Mouse (Mus musculus) myocyte (in vitro differentiated cells): ENCODE results near the gene Arhgef28. TPM values are rescaled to one million over a fixed set of nuclear protein-coding genes. Genes with fewer than 3 reads are reported as not detected.

Experiments used
- H3K27me3 ChIP-seq: one replicate; pipeline ENCODE4 v1.6.1; 2011; ENCODE audit not compliant: control insufficient read depth, insufficient read depth, insufficient read length
- H3K36me3 ChIP-seq: one replicate; pipeline ENCODE4 v1.6.1; 2011; ENCODE audit not compliant: control insufficient read depth, insufficient read depth
- H3K4me2 ChIP-seq: one replicate; pipeline ENCODE4 v1.6.1; 2011; ENCODE audit warnings: low read depth, control low read depth
- H3K4me3 ChIP-seq: one replicate; pipeline ENCODE4 v1.5.1; 2011; ENCODE audit warnings: mild to moderate bottlenecking, control low read depth, moderate library complexity
- H3K79me2 ChIP-seq: one replicate; pipeline ENCODE4 v1.6.1; 2011; ENCODE audit not compliant: control insufficient read depth, insufficient read depth
- H3ac ChIP-seq: one replicate; pipeline ENCODE4 v1.6.1; 2011; ENCODE audit not compliant: control insufficient read depth, insufficient read length
- CEBPB ChIP-seq: IDR thresholded peaks from 2 replicates; pipeline ENCODE4 v1.6.1; 2011; ENCODE audit warnings: mild to moderate bottlenecking, moderate library complexity; ENCODE audit not compliant: poor library complexity, insufficient read depth, severe bottlenecking
- E2F4 ChIP-seq: IDR thresholded peaks from one replicate; pipeline ENCODE4 v1.6.1; 2011; ENCODE audit warnings: mild to moderate bottlenecking, control low read depth, moderate library complexity; ENCODE audit not compliant: insufficient read depth
- MAX ChIP-seq: IDR thresholded peaks from one replicate; pipeline ENCODE4 v1.6.1; 2011; ENCODE audit warnings: low read depth, mild to moderate bottlenecking, control low read depth
- MYOD1 ChIP-seq, 3 experiments: IDR thresholded peaks; one replicate each; pipeline ENCODE4 v1.6.1; 2011; ENCODE audit warnings: control low read depth in 2 of 3, low read depth in 2 of 3, mild to moderate bottlenecking in 2 of 3, moderate library complexity in 1 of 3; ENCODE audit not compliant: insufficient read length in 2 of 3, control insufficient read depth in 1 of 3
- MYOG ChIP-seq, 3 experiments: IDR thresholded peaks; one replicate each; pipeline ENCODE4 v1.6.1; 2011; ENCODE audit warnings: control low read depth in 2 of 3, low read depth in 2 of 3, mild to moderate bottlenecking in 2 of 3; ENCODE audit not compliant: insufficient read length in 2 of 3, control insufficient read depth in 1 of 3, insufficient read depth in 1 of 3
- POLR2A ChIP-seq: IDR thresholded peaks from one replicate; pipeline ENCODE4 v1.6.1; 2011; ENCODE audit warnings: low read depth, mild to moderate bottlenecking, control low read depth, moderate library complexity; ENCODE audit not compliant: insufficient read length
- POLR2AphosphoS2 ChIP-seq: IDR thresholded peaks from one replicate; pipeline ENCODE4 v1.6.1; 2011; ENCODE audit warnings: low read depth, control low read depth; ENCODE audit not compliant: insufficient read length
- REST ChIP-seq: IDR thresholded peaks from one replicate; pipeline ENCODE4 v1.6.1; 2011; ENCODE audit warnings: mild to moderate bottlenecking, control low read depth, moderate library complexity; ENCODE audit not compliant: insufficient read depth, insufficient read length
- SRF ChIP-seq: IDR thresholded peaks from one replicate; pipeline ENCODE4 v1.6.1; 2011; ENCODE audit warnings: low read depth; ENCODE audit not compliant: control insufficient read depth, insufficient read length
- TCF12 ChIP-seq: IDR thresholded peaks from one replicate; pipeline ENCODE4 v1.6.1; 2011; ENCODE audit warnings: mild to moderate bottlenecking, control low read depth; ENCODE audit not compliant: poor library complexity, insufficient read depth, severe bottlenecking
- TCF3 ChIP-seq: IDR thresholded peaks from one replicate; pipeline ENCODE4 v1.6.1; 2011; ENCODE audit warnings: low read depth, control low read depth; ENCODE audit not compliant: insufficient read length
- USF1 ChIP-seq: IDR thresholded peaks from one replicate; pipeline ENCODE4 v1.6.1; 2011; ENCODE audit warnings: low read depth, mild to moderate bottlenecking, control low read depth, moderate library complexity
- polyA plus RNA-seq: library from polyadenylated mRNA; unstranded; fragments of >200 nt; fragmentation: generic; extraction: Trizol; gene quantifications from one replicate; pipeline ENCODE4 v1.2.1, GENCODE M21; 2012; ENCODE audit warnings: missing spikeins

Arhgef28 gene
- polyA plus RNA-seq, 1 experiment, result 0.76 TPM

DNA sequence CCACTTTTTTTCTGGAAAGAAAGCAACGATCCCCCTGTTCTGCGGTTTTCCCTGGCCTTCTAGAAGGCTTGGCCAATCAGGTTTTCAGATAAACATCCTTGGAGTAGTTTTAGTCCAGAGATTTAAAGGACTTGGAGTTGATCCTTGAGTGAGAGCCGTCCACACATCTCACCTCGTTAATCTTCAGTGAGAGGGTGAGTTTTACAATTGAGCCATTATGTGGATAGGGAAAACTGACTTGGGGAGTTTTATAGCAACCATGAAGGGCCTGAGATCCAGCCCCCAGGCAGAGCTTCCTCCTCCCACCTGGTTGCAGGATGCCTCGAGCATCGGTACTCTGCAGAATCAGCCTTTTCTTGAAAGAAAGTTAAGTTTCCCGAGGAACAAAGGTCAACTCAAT is 318.7 kb downstream of the Arhgef28 start:
- no peak overlapping the region for H3K4me3 ChIP-seq
- no peak overlapping the region for H3K4me2 ChIP-seq
- TF ChIP-seq MYOG (IDR thresholded peaks at IDR 0.05; ENCODE audit: control insufficient read depth in 1 of 3, insufficient read depth in 1 of 3, insufficient read length in 2 of 3, low read depth in 2 of 3) (no peak), CEBPB (no peak), USF1 (no peak), MYOD1 (IDR thresholded peaks at IDR 0.05; ENCODE audit: control insufficient read depth in 1 of 3, insufficient read length in 2 of 3, low read depth in 2 of 3) (no peak), MAX (no peak), POLR2A (no peak), E2F4 (no peak)
- H3K79me2 ChIP-seq, result no peaks in the 10 kb centered on the region
- H3K36me3 ChIP-seq, result no peaks in the 10 kb centered on the region
- no peaks in the 10 kb centered on the region for H3K27me3 ChIP-seq
- H3ac ChIP-seq, result no peak overlapping the region

DNA sequence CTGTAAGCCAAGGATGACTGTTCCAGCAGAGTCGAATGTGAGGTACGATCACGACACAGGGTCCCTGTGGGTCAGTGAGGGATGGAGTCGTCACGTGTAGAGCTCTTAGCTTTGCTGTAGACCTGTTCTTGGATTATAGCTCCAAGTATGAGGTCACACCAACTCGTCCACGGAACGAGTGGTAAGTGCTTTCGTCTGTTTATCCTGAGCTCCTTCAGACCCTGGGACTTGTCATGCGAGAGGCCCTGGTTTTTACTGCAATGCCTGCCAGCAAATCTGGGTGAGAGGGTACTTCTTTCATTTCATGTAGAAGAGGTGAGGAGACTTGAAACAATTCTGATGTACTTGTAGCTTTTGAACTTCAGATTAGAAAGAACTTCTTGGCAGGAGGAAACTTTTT is 322.6 kb downstream of the Arhgef28 start:
- Histone ChIP-seq H3K79me2 (no peaks in the 10 kb centered on the region), H3K27me3 (no peaks in the 10 kb centered on the region), H3ac (no peak overlapping the region), H3K4me2 (no peak overlapping the region), H3K4me3 (no peak overlapping the region), H3K36me3 (no peaks in the 10 kb centered on the region)
- no peak for TF ChIP-seq MYOG (IDR thresholded peaks at IDR 0.05; ENCODE audit: control insufficient read depth in 1 of 3, insufficient read depth in 1 of 3, insufficient read length in 2 of 3, low read depth in 2 of 3)
- TF ChIP-seq TCF3, result no peak
- TF ChIP-seq TCF12, result no peak

DNA sequence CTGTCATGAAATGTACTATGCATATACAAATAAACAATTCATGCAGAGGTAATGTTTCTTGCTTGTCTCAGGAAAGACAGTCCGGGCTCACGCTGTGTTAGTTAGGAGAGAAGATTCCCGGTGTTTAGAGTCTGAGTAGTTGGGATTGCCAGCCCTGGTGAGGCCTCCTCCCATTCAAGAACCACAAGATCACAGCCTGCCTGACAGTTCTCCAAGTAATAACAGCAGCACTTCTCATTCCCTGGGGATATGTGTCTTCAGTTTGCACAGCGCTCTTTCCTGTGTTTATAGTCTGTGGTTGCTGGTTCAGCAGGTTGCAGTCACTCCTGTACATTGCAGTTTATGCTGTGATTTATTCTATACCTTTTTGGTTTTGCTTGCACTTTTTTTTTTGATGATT is 329.8 kb downstream of the Arhgef28 start:
- Histone ChIP-seq H3ac (no peak overlapping the region), H3K4me2 (no peak overlapping the region), H3K4me3 (no peak overlapping the region), H3K79me2 (no peaks in the 10 kb centered on the region), H3K36me3 (no peaks in the 10 kb centered on the region), H3K27me3 (no peaks in the 10 kb centered on the region)
- TF ChIP-seq USF1 (no peak), TCF3 (no peak), POLR2AphosphoS2 (no peak), POLR2A (no peak), E2F4 (no peak), MAX (no peak), SRF (no peak), MYOD1 (IDR thresholded peaks at IDR 0.05; ENCODE audit: control insufficient read depth in 1 of 3, insufficient read length in 2 of 3, low read depth in 2 of 3) (no peak), CEBPB (no peak), REST (no peak), TCF12 (no peak), MYOG (IDR thresholded peaks at IDR 0.05; ENCODE audit: control insufficient read depth in 1 of 3, insufficient read depth in 1 of 3, insufficient read length in 2 of 3, low read depth in 2 of 3) (no peak)

DNA sequence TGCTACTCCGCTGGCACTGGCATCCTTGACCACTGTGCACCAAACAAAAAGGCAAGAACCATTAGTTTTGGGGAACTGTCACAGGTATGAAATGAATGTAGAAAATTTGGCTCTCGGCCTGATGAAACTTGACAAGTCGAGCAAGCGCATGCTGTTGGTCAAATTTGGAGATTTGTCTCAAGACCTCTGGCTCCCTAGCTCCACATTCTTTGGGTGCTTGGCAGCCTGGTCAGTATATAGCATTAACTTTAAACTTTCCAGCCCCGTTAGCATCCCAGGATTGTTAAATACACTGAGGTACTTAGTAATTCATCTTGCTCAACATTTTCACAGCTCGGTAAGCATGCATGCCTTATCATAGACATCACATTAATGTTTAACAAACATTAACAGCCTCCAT is 330.2 kb downstream of the Arhgef28 start:
- H3K36me3 ChIP-seq, result no peaks in the 10 kb centered on the region
- TF ChIP-seq MYOG (IDR thresholded peaks at IDR 0.05; ENCODE audit: control insufficient read depth in 1 of 3, insufficient read depth in 1 of 3, insufficient read length in 2 of 3, low read depth in 2 of 3) (no peak), MAX (no peak), REST (no peak), POLR2AphosphoS2 (no peak), TCF3 (no peak), SRF (no peak), CEBPB (no peak), E2F4 (no peak), POLR2A (no peak), USF1 (no peak), MYOD1 (IDR thresholded peaks at IDR 0.05; ENCODE audit: control insufficient read depth in 1 of 3, insufficient read length in 2 of 3, low read depth in 2 of 3) (no peak), TCF12 (no peak)
- H3ac ChIP-seq, result no peak overlapping the region
- no peaks in the 10 kb centered on the region for H3K27me3 ChIP-seq
- no peak overlapping the region for H3K4me3 ChIP-seq
- H3K79me2 ChIP-seq, result no peaks in the 10 kb centered on the region
- no peak overlapping the region for H3K4me2 ChIP-seq

DNA sequence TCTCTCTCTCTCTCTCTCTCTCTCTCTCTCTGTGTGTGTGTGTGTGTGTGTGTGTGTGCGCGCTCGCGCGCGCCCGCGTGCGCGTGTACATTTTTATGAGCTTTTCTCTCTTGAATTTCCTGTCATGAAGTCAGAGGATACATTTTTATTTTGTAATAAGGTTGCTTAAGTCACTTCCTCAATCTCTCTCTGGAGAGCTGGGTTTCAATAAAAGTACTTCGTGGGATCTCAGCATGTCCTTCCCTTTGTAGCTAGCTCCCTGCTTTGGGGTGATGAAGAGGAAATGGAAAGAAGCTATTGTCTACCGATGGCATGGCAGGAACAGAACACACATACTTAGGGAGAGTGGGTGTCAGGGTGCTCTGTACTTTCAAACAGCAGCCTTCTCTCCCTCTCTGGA is 336.8 kb downstream of the Arhgef28 start:
- Histone ChIP-seq H3K79me2 (no peaks in the 10 kb centered on the region), H3K4me3 (no peak overlapping the region), H3K27me3 (no peaks in the 10 kb centered on the region), H3K36me3 (no peaks in the 10 kb centered on the region), H3ac (no peak overlapping the region), H3K4me2 (no peak overlapping the region)
- no peak for TF ChIP-seq POLR2AphosphoS2
